Mouse (Mus musculus): ENCODE measurements around the gene Cobll1.
A peak's percentile ranks its signal among the peaks of the same experiment; 100 is the strongest.

Gene Cobll1

DNA sequence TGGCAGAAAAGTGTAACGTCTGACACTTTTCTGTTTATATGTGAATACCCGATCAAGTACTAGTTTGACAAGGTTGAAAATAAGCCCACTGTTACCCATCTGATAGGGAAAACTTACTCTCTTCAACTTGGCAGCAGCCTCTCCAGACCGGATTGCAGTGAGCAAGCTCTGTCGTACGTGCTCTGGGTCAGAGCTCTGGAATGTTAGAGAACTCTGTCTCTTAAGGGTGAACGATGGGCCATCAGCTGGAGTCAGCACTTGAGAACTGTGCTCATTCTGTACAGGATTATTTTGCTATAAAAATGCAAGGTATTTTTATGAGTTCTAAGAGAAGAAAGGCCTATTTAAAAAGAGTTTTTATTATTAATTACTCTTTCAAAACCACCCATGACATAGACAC is 143.6 kb downstream of the Cobll1 start:
- no peak for DNase-seq (ENCODE audit: low read depth, low spot score)

DNA sequence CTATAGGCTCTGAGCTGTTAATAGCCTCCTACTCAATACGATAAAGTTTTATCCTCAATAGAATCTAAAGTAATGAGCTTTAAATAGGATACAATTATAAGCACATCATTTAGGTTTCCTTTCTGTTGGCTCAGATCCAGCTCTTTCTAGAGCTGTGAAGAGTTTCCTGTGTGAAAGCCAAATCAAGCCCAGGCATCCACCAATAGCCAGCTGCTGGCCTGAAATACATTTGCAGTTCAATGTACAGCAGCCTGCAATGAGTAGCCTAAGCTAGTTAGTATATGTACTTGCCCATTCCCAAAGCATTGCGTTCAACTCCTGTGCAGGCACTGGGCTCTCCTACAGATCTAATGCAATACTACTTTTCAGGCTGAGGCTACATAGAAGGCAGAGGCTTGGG is 145.2 kb downstream of the Cobll1 start:
- DNase-seq (ENCODE audit: low read depth, low spot score) = no peak

DNA sequence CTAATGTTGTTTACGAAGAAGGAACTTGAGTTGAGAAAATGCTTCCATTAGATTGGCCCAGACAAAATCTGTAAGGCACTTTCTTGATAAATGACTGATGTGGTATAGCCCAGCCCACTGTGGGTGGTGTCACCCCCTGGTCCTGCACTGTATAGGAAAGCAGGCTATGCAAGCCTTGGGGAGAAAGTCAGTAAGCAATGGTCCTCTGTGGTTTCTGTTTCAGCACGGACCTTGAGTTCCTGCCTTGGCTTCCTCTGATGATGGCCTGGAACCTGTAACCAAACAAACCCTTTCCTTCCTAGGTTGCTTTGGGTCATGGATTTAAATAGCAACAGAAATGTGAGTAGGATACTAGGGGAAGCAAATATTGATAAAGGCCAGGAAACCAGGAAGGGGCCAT is 148.2 kb downstream of the Cobll1 start:
- no peak for DNase-seq (ENCODE audit: low read depth, low spot score)

GRCm38 (mm10) chr2:65087197-65087596 is 152.0 kb downstream of the Cobll1 start:
- no peak for DNase-seq (ENCODE audit: low read depth, low spot score)

DNA sequence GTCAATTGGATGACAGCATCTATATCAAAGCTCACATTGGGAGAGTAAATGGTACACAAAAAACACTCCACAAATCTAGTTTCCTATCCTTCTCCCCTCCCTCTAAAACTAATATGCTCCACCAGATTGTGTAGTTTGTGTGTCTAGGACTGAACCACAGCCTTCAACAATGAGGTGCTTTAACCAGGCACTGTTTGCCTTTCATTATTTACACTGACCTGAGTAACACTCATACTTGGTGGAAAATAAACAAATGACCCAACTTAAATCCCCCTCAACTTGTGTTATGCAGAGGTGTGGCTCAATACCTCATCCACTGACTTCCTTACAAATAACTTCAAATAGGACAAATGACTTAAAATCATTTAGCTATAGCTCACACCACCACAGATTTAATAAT is 155.8 kb downstream of the Cobll1 start:
- no peak for DNase-seq (ENCODE audit: low read depth, low spot score)

GRCm38 (mm10) chr2:65077544-65077943 is 161.7 kb downstream of the Cobll1 start:
- no peak for DNase-seq (ENCODE audit: low read depth, low spot score)

GRCm38 (mm10) chr2:65075840-65076239 is 163.4 kb downstream of the Cobll1 start:
- DNase-seq (ENCODE audit: low read depth, low spot score) = no peak

DNA sequence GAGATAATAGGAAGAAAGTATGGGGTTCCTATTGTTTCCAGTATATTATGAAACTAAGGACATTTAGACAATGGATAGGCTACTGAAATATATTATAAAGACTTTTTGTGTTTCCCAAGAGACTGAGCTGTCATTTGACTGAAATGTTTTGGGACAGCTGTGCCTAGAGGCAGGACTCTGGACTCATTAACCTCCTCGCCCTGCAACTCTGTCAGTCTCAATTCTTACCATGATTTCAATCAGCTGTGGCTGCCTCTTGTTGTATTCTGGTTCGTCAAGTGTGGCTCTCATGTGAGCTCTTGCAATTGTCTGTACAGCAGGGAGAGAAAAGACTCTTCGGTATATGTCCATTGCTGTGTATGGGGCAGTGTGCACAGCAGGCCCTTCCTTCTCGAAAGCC is 163.8 kb downstream of the Cobll1 start:
- DNase-seq (ENCODE audit: low read depth, low spot score) = no peak

DNA sequence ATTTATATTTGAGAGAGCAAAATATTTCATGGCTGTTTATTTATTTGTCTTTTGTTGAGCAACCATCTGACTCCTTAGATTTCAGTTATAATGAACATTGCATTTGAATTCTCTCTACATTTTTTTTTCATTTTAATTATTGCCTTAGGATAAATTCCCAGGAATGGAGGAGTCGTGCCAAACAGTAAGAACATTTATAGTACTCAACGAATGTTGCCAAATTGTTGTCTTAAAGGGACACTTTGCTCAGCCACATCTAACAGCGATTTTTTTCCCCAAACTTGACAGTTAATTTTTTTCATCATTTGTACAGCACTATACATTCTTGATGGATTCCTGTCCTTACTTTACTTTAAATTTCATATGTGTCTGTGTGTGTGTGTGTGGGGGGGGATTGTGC is 167.0 kb downstream of the Cobll1 start:
- no peak for DNase-seq (ENCODE audit: low read depth, low spot score)

DNA sequence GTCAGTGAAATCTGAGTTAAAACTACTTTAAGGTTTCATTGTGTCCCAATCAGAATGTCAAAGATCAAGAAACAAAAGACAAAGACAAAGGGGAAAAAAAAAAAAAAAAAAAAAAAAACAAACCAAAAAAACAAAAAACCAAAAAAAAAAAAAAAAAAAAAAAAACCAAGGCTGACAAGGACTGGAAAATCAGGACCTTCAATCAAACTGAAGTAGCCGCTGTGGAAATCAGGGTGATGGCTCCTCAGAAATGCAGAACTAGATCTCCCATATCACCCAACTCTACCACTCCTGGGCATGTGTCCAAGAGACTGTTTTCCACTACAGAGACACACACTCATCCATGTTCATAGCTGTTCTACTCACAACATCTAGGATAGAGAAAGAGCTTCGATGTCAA is 185.4 kb downstream of the Cobll1 start:
- DNase-seq (ENCODE audit: low read depth, low spot score) = no peak

- DNase-seq (ENCODE audit: low read depth, low spot score) = peak; percentile 38
Measured at GRCm38 (mm10) chr2:65052191-65053012, 186.8 kb downstream of the Cobll1 start.

GRCm38 (mm10) chr2:65050776-65051175 is 188.4 kb downstream of the Cobll1 start:
- DNase-seq (ENCODE audit: low read depth, low spot score) = no peak

- DNase-seq (ENCODE audit: low read depth, low spot score) = no peak
Measured at GRCm38 (mm10) chr2:65048234-65049017, 190.8 kb downstream of the Cobll1 start.
